Mouse (Mus musculus) megakaryocyte, embryonic 14.5 days (primary cell): ENCODE measurements around the gene Slc26a11. TPM values are rescaled to one million over a fixed set of nuclear protein-coding genes. Genes with fewer than 3 reads are reported as not detected.

Experiments
- H3K27me3 ChIP-seq: replicated peaks from 2 replicates; pipeline ENCODE3; 2012; ENCODE audit warnings: inconsistent platforms
- H3K36me3 ChIP-seq: replicated peaks from 2 replicates; pipeline ENCODE3; 2012; ENCODE audit warnings: low read length, inconsistent platforms, mixed read lengths
- H3K4me1 ChIP-seq: 2 replicates; pipeline ENCODE4 v1.6.1; 2012; ENCODE audit warnings: inconsistent platforms
- H3K4me3 ChIP-seq: replicated peaks from 2 replicates; pipeline ENCODE3; 2012; ENCODE audit warnings: moderate library complexity, mild to moderate bottlenecking, inconsistent platforms
- H3K9me3 ChIP-seq: 2 replicates; pipeline ENCODE4 v1.6.1; 2012; ENCODE audit warnings: inconsistent platforms
- FLI1 ChIP-seq: IDR thresholded peaks from 2 replicates; pipeline ENCODE4 v1.6.1; 2012; ENCODE audit warnings: low read length, inconsistent platforms, mixed read lengths
- GATA1 ChIP-seq: IDR thresholded peaks from 3 replicates; pipeline ENCODE4 v1.6.1; 2012; ENCODE audit warnings: mixed read lengths, low read length, inconsistent platforms, borderline replicate concordance
- polyA plus RNA-seq: library from polyadenylated mRNA; stranded (reverse); fragments of >175 nt; gene quantifications from 2 replicates; pipeline ENCODE4 v1.2.3, GENCODE M21; 2012; ENCODE audit warnings: low replicate concordance; ENCODE audit not compliant: insufficient read depth

Gene Slc26a11
- polyA plus RNA-seq, 1 experiment, result 1.5 TPM

DNA sequence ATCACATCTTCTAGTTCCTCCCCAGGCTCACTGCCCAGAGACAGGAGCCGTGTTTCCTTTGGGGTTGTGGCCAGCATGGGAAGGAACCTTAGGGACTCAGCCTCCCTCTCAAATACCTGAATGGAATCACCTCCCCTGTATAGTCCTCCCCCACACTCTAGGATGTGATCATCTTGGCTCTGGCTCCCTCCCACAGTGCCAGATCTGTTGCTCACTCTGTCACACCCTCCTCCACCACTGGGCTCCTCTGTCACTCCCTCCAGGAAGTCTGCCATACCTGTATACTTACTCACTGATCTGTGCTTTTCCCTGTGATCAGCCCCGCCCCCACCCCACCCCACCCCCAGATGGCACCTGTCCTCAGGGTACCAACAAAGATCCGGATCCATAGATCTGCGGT lies 24.8 kb upstream of the Slc26a11 start:
- no peaks in the 10 kb centered on the region for H3K4me1 ChIP-seq
- TF ChIP-seq GATA1, result no peak
- TF ChIP-seq FLI1, result no peak
- peaks cover 94% of the 10 kb centered on the region for H3K27me3 ChIP-seq

DNA sequence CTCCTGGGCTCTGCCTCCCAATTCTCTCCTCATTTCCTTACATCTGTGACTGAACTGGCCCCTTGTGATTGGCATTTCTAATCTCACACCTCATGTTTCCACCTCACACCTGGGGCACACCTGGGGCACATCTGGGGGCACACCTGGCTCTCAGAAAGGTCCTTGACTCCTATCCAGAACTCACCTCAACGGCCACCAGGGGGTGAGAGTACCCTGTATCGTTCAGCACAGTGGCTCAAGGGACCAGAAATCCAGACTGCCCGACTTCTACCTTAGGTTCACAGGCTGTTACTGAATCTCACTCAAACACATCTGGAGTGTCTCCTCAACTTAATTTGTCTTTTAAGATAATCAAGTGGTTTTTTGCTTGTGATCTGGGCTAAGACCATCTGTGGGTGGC lies 23.4 kb upstream of the Slc26a11 start:
- Histone ChIP-seq H3K4me1 (no peaks in the 10 kb centered on the region), H3K36me3 (no peaks in the 10 kb centered on the region), H3K4me3 (no peak overlapping the region), H3K27me3 (peaks cover 93% of the 10 kb centered on the region), H3K9me3 (no peaks in the 10 kb centered on the region)
- TF ChIP-seq GATA1 (no peak), FLI1 (no peak)

More for the DNA sequence above, 24.8 kb upstream of the Slc26a11 start:
- Histone ChIP-seq H3K4me3 (no peak overlapping the region), H3K9me3 (peaks cover 5% of the 10 kb centered on the region), H3K36me3 (no peaks in the 10 kb centered on the region)

DNA sequence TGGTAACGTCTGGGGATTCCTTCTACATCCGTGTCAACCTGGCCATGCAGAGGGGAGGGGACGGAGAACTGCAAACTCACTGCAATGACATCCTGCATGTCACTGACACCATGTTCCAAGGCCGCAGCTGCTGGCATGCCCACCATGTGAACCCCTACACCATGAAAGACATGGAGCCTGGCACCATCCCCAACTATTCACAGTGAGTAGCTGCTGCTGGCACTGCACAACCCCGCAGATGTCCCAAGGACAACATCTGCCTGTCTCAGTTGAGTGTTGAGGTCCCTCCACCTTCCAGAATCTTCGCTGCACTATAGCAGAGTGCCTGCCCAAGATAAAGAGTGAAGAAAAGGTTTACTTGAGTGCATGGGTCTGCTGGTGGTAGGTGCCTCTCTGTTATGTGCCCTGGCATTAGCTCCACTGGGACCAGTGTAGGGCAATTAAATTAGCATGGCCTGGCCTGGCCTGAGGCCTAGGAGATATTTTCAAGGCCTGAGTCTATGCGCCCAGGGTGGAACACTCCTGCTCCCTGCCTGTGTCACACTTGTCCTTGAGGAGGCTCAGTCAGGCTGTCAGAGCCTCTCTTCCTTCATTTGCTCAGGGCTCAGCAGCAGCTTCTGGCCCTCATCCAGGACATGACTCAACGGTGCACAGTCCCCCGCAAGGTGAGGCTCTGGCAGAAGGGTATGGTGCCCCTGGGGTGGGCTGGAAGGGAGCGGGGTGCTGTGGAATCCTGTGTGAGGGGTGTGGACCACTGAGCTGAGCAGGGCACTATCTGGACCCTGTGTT lies 16.9 kb upstream of the Slc26a11 start:
- no peaks in the 10 kb centered on the region for H3K9me3 ChIP-seq

DNA sequence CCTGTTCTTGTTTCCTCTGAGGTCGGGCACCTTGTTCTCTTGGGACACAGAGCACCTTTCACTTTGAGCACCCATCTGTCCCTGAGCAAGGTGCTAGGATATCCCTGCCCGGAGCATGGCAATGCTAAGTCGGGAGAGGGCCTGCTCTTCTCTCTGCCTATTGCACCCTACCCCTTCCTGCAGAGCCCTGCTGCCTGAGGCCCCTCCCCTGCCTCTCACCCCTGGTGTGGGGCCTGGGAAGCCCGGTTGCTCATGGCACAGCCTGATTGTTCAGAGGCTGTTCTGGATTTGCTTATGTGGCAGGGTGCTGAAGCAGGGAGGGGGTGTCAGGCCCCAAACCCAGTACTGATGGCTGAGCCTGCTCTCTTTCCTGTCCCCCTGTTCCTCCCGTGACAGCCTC lies 16.2 kb upstream of the Slc26a11 start:
- Histone ChIP-seq H3K4me1 (peaks cover 10% of the 10 kb centered on the region), H3K4me3 (no peak overlapping the region), H3K27me3 (peaks cover 89% of the 10 kb centered on the region), H3K36me3 (no peaks in the 10 kb centered on the region), H3K9me3 (no peaks in the 10 kb centered on the region)
- TF ChIP-seq FLI1 (no peak), GATA1 (no peak)

More for the DNA sequence above, 16.9 kb upstream of the Slc26a11 start:
- Histone ChIP-seq H3K27me3 (peaks cover 89% of the 10 kb centered on the region), H3K36me3 (no peaks in the 10 kb centered on the region), H3K4me1 (peaks cover 10% of the 10 kb centered on the region), H3K4me3 (no peak overlapping the region)
- TF ChIP-seq GATA1, result no peak

DNA sequence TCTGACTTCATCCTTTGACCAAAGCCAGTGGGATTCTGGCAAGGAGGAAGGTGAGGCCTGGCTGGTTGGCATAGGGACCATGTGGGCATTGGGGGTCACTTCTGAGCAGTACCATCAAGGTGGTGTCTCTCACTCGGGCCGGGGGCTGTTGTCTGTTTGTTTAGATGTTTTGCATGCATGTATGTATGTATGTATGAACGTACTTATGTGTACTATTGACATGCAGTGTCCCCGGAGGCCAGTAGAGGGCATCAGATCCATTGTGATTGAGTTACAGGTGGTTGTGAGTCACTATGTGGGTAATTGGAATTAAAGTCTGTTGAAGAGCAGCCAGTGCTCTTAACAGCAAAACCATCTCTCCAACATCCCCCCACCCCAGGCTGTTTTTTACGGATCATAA lies 15.7 kb upstream of the Slc26a11 start:
- H3K9me3 ChIP-seq, result no peaks in the 10 kb centered on the region
- no peaks in the 10 kb centered on the region for H3K36me3 ChIP-seq
- H3K4me3 ChIP-seq, result no peak overlapping the region
- peaks cover 15% of the 10 kb centered on the region for H3K4me1 ChIP-seq
- TF ChIP-seq GATA1, result no peak
- no peak for TF ChIP-seq FLI1
- H3K27me3 ChIP-seq, result peaks cover 91% of the 10 kb centered on the region

DNA sequence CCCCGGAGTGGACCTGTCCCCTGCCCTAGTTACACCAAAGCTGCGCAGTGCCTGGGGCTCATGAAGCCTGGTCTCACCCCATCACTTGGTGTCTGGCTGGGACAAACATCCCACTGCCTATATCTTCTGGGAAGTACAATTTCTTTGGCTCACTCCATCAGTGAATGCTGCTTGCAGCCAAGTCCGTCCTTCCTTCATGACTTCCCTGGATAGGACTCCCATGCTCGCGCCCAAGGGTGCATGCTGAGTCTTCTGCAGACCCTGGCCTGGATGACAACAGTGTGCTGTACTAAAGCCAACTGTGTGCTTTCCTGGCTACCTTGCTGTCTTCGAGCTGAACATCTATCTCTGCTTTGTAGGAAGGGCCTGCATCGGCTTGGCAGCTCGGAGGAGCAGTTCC lies 11.2 kb upstream of the Slc26a11 start:
- TF ChIP-seq GATA1 (no peak), FLI1 (no peak)
- Histone ChIP-seq H3K9me3 (peaks cover 14% of the 10 kb centered on the region), H3K36me3 (peaks cover 5% of the 10 kb centered on the region), H3K4me1 (peaks cover 52% of the 10 kb centered on the region), H3K27me3 (peaks cover 94% of the 10 kb centered on the region), H3K4me3 (no peak overlapping the region)

DNA sequence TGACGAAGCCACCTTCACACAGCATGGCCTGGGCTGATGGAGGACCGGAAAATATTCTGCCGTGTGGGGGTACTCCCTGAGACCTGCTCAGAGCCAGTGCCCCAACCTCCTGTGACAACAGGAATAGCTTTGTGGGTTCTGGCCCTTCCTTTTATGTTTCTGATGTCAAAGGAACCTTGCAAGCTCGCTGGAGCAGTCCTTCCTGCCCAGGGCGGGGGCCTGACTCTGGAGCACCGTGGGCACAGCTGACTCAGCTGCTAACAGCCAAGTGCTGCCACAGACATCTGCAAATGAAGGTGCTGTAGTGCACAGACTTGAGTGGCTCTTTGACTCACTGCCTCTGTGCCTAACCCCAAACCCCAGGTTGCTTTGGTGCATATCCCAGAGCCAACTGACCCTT lies 10.5 kb upstream of the Slc26a11 start:
- Histone ChIP-seq H3K36me3 (peaks cover 5% of the 10 kb centered on the region), H3K9me3 (peaks cover 14% of the 10 kb centered on the region), H3K4me1 (peaks cover 55% of the 10 kb centered on the region), H3K4me3 (peak overlapping the region; percentile 38), H3K27me3 (peaks cover 96% of the 10 kb centered on the region)
- TF ChIP-seq GATA1, result no peak
- TF ChIP-seq FLI1, result no peak

DNA sequence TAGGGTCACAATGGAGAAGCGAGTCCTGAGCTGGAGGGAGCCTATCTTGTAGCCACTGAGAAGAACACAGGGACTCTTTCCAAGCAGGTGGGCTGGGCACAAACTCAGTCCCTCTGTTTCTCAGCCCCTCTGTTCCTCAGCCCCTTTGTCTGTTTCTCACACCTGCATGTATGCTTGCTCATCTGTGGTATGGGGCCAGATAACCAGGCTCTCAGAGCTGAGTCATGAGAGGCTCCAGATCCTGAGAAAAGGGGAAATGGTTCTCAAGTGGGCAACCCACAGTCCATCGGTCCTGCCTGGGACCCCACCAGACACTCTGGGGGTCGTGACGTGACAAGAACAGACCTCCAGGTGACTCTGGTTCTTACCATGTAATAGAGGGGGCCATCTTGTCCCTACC lies 8.2 kb upstream of the Slc26a11 start:
- Histone ChIP-seq H3K27me3 (peaks cover 95% of the 10 kb centered on the region), H3K36me3 (peaks cover 8% of the 10 kb centered on the region), H3K4me3 (no peak overlapping the region), H3K4me1 (peaks cover 65% of the 10 kb centered on the region), H3K9me3 (peaks cover 17% of the 10 kb centered on the region)
- TF ChIP-seq FLI1, result no peak
- TF ChIP-seq GATA1, result no peak

DNA sequence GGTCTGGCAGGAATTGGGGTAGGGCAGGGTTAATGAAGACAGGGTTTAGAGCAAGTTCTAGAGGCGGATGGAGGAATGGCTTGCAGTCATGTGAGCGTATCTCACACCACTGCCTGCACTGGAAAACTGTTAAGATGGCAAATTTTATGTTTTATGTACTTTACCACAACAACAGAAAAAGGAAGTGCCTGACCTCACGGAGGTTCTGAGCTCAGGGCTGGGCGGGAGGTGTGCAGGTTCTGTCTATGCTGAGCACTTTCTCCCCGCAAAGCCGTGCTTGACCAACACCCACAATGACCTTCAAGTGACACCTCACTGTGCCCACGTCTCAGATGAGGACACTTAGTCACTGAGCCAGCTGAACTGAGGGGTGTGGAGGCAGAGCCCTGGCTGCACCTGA lies 3.2 kb upstream of the Slc26a11 start:
- Histone ChIP-seq H3K27me3 (peaks cover 94% of the 10 kb centered on the region), H3K9me3 (0 out of 2 replicates have a peak, but pooled peaks cover 3% of the 10 kb centered on the region), H3K4me3 (peak overlapping the region; percentile 42), H3K4me1 (peaks cover 69% of the 10 kb centered on the region), H3K36me3 (peaks cover 6% of the 10 kb centered on the region)
- TF ChIP-seq FLI1 (no peak), GATA1 (no peak)

DNA sequence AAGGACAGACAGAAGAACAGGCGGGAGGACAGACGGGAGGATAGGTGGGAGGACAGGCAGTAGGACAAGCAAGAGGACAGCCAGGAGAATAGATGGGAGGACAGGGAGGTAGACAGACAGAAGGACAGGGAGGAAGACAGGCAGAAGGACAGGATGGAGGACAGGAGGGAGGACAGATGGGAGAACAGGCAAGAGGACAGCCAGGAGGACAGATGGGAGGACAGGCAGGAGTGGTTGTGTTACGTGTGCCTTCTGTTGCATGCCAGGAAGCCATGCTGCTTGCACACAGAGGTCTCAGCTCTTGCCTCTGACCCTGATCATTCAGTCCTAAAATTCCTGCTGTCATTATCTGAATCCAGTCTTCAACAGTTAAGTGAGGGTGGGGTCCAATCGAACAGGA lies 1.4 kb upstream of the Slc26a11 start:
- H3K9me3 ChIP-seq, result 0 out of 2 replicates have a peak, but pooled peaks cover 3% of the 10 kb centered on the region
- peaks cover 92% of the 10 kb centered on the region for H3K27me3 ChIP-seq
- peaks cover 57% of the 10 kb centered on the region for H3K4me1 ChIP-seq
- TF ChIP-seq FLI1 (no peak), GATA1 (no peak)
- H3K36me3 ChIP-seq, result peaks cover 6% of the 10 kb centered on the region
- peak overlapping the region; percentile 82 for H3K4me3 ChIP-seq
